Mouse (Mus musculus) limb, embryonic 11.5 days (tissue): Measurements from ENCODE around the gene Fbxw20. TPM values are rescaled to one million over a fixed set of nuclear protein-coding genes. Genes with fewer than 3 reads are reported as not detected.
"Not testable (repeated sequence)": the region's sequence is repeated elsewhere in the genome, so short reads cannot be mapped to it uniquely, and the experiment has no call there.

Experiments used
- ATAC-seq: fragments of 200-750 bp; cut with Nextera tagmentation; 2 replicates; pipeline ENCODE4 v1.8.0; 2017; ENCODE audit warnings: low read depth; ENCODE audit not compliant: insufficient number of reproducible peaks, low FRiP score, low TSS enrichment
- DNase-seq: peaks from one replicate; pipeline ENCODE4 v3.0.0-alpha.2; 2015; ENCODE audit warnings: low spot score
- H3K27ac ChIP-seq: fragments of 300-500 bp; sonication (generic); replicated peaks from 2 replicates; pipeline ENCODE4 v1.5.1; 2014; ENCODE audit warnings: low read depth, mild to moderate bottlenecking, low read length
- H3K27me3 ChIP-seq: fragments of 300-500 bp; sonication (generic); 2 replicates; pipeline ENCODE4 v1.6.1; 2014; ENCODE audit warnings: mild to moderate bottlenecking, low read length, mixed read lengths; ENCODE audit not compliant: control insufficient read depth, insufficient read depth
- H3K36me3 ChIP-seq: fragments of 300-500 bp; sonication (generic); 2 replicates; pipeline ENCODE4 v1.6.1; 2014; ENCODE audit warnings: mild to moderate bottlenecking, low read length, moderate library complexity, mixed read lengths; ENCODE audit not compliant: control insufficient read depth, insufficient read depth
- H3K4me1 ChIP-seq: fragments of 300-500 bp; sonication (generic); 2 replicates; pipeline ENCODE4 v1.6.1; 2014; ENCODE audit warnings: low read length, mixed read lengths; ENCODE audit not compliant: control insufficient read depth, insufficient read depth
- H3K4me2 ChIP-seq: fragments of 300-500 bp; sonication (generic); 2 replicates; pipeline ENCODE4 v1.6.1; 2014; ENCODE audit warnings: low read depth, mild to moderate bottlenecking, moderate library complexity; ENCODE audit not compliant: severe bottlenecking
- H3K4me3 ChIP-seq: fragments of 300-500 bp; sonication (generic); 2 replicates; pipeline ENCODE4 v1.5.1; 2014; ENCODE audit warnings: low read depth, low read length
- H3K9ac ChIP-seq: fragments of 300-500 bp; sonication (generic); 2 replicates; pipeline ENCODE4 v1.6.1; 2014; ENCODE audit warnings: mild to moderate bottlenecking, low read length
- H3K9me3 ChIP-seq: fragments of 300-500 bp; sonication (generic); 2 replicates; pipeline ENCODE4 v1.6.1; 2016; ENCODE audit warnings: low read length; ENCODE audit not compliant: control insufficient read depth
- WGBS: fragments of 180-500 bp; shearing (Covaris S2); extraction: QIAGEN DNeasy Blood & Tissue Kit; methylation state at CpG from one replicate; pipeline ENCODE4 v1.1.7; 2014; 5-methylcytosine and 5-hydroxymethylcytosine counted together
- polyA plus RNA-seq: library from polyadenylated mRNA; unstranded; fragments of >200 nt; fragmentation: Nextera tagmentation; extraction: Ambion mirVana; gene quantifications from 2 replicates; pipeline ENCODE4 v1.2.1, GENCODE M21; 2014

Fbxw20 gene
- not detected in 2 replicates for polyA plus RNA-seq

- no peak for DNase-seq
- no peak within 1 kb of the TSS for H3K4me3 ChIP-seq
- H3K9me3 ChIP-seq = no peaks in the 10 kb centered on the region
- no peak for ATAC-seq
- no peak within 1 kb of the TSS for H3K9ac ChIP-seq
- H3K4me1 ChIP-seq = no peaks in the 10 kb centered on the region
- no peaks in the 10 kb centered on the region for H3K36me3 ChIP-seq
- H3K27me3 ChIP-seq = no peaks in the 10 kb centered on the region
- H3K27ac ChIP-seq = no peak within 1 kb of the TSS
- no peak within 1 kb of the TSS for H3K4me2 ChIP-seq
- WGBS = 83% methylated on average over 1 of the region's 1 CpGs
Measured at GRCm38 (mm10) chr9:109234654-109235053, at the start of gene Fbxw20. Fbxw20 (minus strand) TSS chr9:109234754.

- no peaks in the 10 kb centered on the region for H3K9me3 ChIP-seq
- no peak overlapping the region for H3K4me3 ChIP-seq
- ATAC-seq (no peak), DNase-seq (no peak)
- H3K9ac ChIP-seq = no peak overlapping the region
- no peaks in the 10 kb centered on the region for H3K27me3 ChIP-seq
- no peaks in the 10 kb centered on the region for H3K36me3 ChIP-seq
- H3K4me2 ChIP-seq = no peak overlapping the region
- no peaks in the 10 kb centered on the region for H3K4me1 ChIP-seq
- WGBS = 67% methylated on average over 2 of the region's 2 CpGs
- H3K27ac ChIP-seq = no peak overlapping the region
Measured at GRCm38 (mm10) chr9:109263041-109263440, 28.5 kb upstream of the Fbxw20 start.

- no peak overlapping the region for H3K4me3 ChIP-seq
- no peak for DNase-seq
- 73% methylated on average over 6 of the region's 6 CpGs for WGBS
Measured at GRCm38 (mm10) chr9:109218449-109218848, 16.1 kb downstream of the Fbxw20 start.

GRCm38 (mm10) chr9:109201347-109201746, 33.2 kb downstream of the Fbxw20 start:
- not testable (repeated sequence) for H3K36me3 ChIP-seq, H3K4me1 ChIP-seq, H3K9ac ChIP-seq, H3K4me2 ChIP-seq, H3K4me3 ChIP-seq, H3K27me3 ChIP-seq, DNase-seq, ATAC-seq, H3K9me3 ChIP-seq, H3K27ac ChIP-seq
- 75% methylated on average over 1 of the region's 1 CpGs for WGBS

More at GRCm38 (mm10) chr9:109218449-109218848, 16.1 kb downstream of the Fbxw20 start:
- no peak overlapping the region for H3K9ac ChIP-seq
- H3K27ac ChIP-seq = no peak overlapping the region
- H3K9me3 ChIP-seq = no peaks in the 10 kb centered on the region
- ATAC-seq = no peak
- no peaks in the 10 kb centered on the region for H3K36me3 ChIP-seq
- no peaks in the 10 kb centered on the region for H3K27me3 ChIP-seq
- H3K4me1 ChIP-seq = no peaks in the 10 kb centered on the region
- H3K4me2 ChIP-seq = no peak overlapping the region

GRCm38 (mm10) chr9:109200349-109200748, 34.2 kb downstream of the Fbxw20 start:
- Histone ChIP-seq H3K36me3 (no peaks in the 10 kb centered on the region), H3K27ac (no peak overlapping the region), H3K27me3 (no peaks in the 10 kb centered on the region), H3K4me3 (no peak overlapping the region), H3K9me3 (no peaks in the 10 kb centered on the region), H3K4me1 (no peaks in the 10 kb centered on the region), H3K9ac (no peak overlapping the region), H3K4me2 (no peak overlapping the region)
- ATAC-seq (no peak), DNase-seq (no peak)
- 95% methylated on average over 1 of the region's 1 CpGs for WGBS

- Histone ChIP-seq H3K4me3 (no peak overlapping the region), H3K9ac (no peak overlapping the region), H3K4me1 (no peaks in the 10 kb centered on the region), H3K4me2 (no peak overlapping the region), H3K27me3 (no peaks in the 10 kb centered on the region), H3K9me3 (no peaks in the 10 kb centered on the region), H3K36me3 (no peaks in the 10 kb centered on the region), H3K27ac (no peak overlapping the region)
- ATAC-seq (no peak), DNase-seq (no peak)
- WGBS = 71% methylated on average over 1 of the region's 1 CpGs
Measured at GRCm38 (mm10) chr9:109199353-109199752, 35.2 kb downstream of the Fbxw20 start.

- H3K4me1 ChIP-seq, H3K4me3 ChIP-seq, ATAC-seq, DNase-seq, H3K27me3 ChIP-seq, H3K4me2 ChIP-seq, H3K36me3 ChIP-seq, H3K9me3 ChIP-seq, H3K9ac ChIP-seq, H3K27ac ChIP-seq: not testable (repeated sequence)
- 82% methylated on average over 3 of the region's 3 CpGs for WGBS
Measured at GRCm38 (mm10) chr9:109195875-109196274, 38.7 kb downstream of the Fbxw20 start, which contains the start of gene Fbxw13. Fbxw13 (minus strand) TSS chr9:109195975.

GRCm38 (mm10) chr9:109177208-109177607, 57.3 kb downstream of the Fbxw20 start:
- Histone ChIP-seq H3K4me3 (no peak overlapping the region), H3K36me3 (no peaks in the 10 kb centered on the region), H3K27ac (no peak overlapping the region), H3K27me3 (no peaks in the 10 kb centered on the region), H3K9ac (no peak overlapping the region), H3K9me3 (no peaks in the 10 kb centered on the region), H3K4me1 (no peaks in the 10 kb centered on the region), H3K4me2 (no peak overlapping the region)
- no peak for DNase-seq
- ATAC-seq = no peak
- 84% methylated on average over 1 of the region's 1 CpGs for WGBS

- H3K27me3 ChIP-seq = no peaks in the 10 kb centered on the region
- no peak for DNase-seq
- H3K27ac ChIP-seq = no peak overlapping the region
- no peak overlapping the region for H3K9ac ChIP-seq
- 79% methylated on average over 1 of the region's 1 CpGs for WGBS
- ATAC-seq = no peak
- H3K4me2 ChIP-seq = no peak overlapping the region
- H3K36me3 ChIP-seq = no peaks in the 10 kb centered on the region
- H3K4me3 ChIP-seq = no peak overlapping the region
- no peaks in the 10 kb centered on the region for H3K4me1 ChIP-seq
- no peaks in the 10 kb centered on the region for H3K9me3 ChIP-seq
Measured at GRCm38 (mm10) chr9:109176301-109176700, 58.3 kb downstream of the Fbxw20 start.
